Mouse (Mus musculus) retina, postnatal 7 days (tissue): Measurements from ENCODE around the gene Larp6.

ENCODE experiments used
- DNase-seq: peaks from one replicate; pipeline ENCODE4 v3.0.0-alpha.2; 2012; ENCODE audit warnings: low read depth, low spot score

The Larp6 gene

DNA sequence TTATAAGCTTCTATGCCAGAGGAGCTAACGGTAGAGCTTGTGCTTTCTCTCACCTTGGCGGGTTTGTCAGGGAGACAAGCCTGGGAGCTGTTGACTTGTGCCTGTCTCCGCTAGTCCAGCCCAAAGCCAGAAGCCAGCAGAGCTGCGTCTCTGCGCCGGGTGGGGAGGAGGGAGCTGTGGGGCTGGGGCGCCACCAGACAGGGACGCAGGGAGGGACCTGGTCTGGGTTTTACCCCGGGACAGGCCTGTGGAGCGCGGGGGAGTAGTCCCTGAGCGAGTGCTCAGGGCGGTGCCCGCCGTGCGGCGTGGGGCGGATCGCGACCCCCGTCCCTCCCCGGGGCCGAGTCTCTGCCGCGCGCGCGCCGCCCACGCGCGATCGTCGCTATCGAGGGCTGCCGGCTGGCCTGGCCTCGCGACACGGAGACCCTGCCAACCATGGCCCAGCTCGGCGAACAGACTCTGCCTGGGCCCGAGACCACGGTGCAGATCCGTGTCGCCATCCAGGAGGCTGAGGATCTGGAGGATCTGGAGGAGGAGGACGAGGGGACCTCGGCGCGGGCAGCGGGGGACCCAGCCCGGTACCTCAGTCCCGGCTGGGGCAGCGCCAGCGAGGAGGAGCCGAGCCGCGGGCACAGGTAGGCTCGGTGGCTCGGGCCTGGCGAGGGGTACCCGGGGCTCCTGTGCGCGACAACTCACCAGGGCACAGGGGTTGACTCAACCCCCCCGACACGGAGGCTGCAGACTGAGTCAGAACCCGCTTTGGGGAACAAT, at the start of gene Larp6:
TSS of gene Larp6 (plus strand) at position 219 of the 771 bp plus-strand sequence.
- DNase-seq: no peak

DNA sequence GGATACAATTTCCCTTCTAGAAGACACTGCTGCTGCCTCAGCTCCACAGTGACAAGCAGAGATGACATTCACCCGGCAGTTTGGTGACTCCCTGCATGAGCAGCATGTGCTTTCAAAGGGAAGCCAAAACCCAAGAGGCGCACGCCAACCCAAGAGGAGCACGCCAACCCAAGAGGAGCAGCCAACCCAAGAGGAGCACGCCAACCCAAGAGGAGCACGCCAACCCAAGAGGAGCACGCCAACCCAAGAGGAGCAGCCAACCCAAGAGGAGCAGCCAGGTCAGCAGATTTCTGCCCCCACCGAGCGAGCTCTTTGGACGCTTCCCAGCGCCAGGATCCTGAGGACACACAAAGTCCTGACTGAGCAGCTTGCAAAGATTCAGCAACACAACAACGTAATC, 48.4 kb upstream of the Larp6 start:
- DNase-seq: no peak

DNA sequence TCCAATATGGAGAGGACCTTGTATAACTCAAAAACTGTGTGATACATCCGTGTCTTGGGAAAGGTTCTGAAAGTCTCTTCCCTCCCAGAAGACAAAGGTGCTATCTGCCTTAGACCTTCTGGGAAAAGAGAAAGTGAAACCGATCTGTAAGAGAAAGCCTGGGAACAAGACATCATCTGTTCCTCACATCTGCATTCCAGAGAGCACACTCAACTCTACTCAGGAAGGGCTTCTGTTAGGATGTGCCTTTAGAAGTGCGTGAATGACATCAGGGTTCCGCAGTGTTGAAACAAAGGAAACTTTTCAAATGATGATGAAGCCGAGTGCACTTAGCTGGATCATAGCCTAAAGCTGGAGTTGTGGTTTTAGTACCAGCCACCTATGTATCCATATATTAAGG, 47.9 kb upstream of the Larp6 start:
- no peak for DNase-seq

DNA sequence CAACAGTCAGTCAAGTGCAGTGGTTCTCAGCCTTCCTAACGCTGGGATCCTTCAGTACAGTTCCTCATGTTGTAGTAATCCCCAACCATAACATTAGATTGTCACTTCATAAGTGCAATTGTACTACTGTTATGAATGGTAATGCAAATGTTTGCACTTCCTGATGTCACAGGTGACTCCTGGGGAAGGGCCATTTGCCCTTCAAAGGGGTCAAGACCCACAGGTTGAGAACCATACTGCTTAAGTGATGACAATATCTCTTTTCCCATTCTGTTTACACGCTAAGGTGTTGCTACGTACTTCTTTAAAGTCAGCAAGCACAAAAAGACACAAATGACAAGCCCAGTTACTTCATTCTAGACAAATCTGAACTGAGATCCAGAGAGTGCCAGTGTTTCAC, 47.3 kb upstream of the Larp6 start:
- DNase-seq: no peak

DNA sequence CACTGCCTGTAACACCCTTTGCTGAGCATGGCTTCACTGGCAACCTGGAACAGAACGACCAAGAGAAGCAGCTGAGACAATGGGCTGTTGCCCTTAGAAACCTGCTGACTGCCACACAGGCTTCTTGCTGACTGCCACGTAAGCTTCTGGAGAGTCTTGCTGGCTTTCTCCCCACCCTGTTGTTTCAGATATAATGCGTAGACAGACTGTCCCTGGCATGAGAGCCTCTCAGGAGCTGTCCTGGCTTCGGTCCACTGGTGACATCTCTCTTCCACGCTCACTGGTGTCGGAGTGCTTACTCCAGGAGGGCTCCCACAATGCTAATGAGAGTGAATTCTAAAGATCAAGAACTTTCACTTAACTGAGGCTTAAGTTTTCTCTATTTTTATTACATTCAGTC, 43.9 kb upstream of the Larp6 start:
- DNase-seq: no peak

DNA sequence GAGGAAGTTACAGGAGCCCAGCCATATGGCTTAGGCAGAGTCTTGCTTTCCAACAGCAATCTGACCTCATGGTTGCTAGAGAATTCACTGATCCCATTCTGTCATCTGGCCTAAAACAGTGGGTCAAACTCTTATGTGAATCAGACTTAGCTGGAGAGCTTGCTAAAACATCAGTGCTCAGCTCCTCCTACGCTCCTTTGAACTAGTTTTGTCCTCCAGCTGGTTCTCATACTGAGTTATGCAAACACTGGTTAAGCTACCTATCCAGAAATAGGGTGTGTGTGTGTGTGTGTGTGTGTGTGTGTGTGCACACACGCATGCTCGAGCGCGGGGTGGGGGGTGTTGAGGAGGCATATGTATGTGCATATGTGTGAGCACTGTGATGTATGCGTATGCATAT, 40.2 kb upstream of the Larp6 start:
- no peak for DNase-seq

DNA sequence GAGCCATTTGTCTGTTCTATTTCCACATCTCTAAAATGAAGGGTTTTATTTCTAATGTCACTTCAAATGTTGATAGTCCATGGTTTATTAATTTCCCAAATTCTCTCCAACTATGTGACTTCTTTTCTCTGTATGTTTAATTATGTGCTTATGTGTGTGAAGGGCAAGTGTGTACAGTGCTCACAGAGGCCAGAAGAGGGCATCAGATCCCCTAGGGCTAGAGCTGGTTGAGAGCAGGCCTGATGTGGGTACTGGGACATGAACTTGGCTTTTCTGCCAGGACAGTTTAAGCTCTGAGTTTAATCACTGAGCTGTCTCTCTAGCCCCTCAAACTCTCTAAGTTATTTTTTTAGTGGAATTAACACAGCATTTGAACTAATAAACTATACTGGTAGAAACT, 38.0 kb upstream of the Larp6 start:
- no peak for DNase-seq

DNA sequence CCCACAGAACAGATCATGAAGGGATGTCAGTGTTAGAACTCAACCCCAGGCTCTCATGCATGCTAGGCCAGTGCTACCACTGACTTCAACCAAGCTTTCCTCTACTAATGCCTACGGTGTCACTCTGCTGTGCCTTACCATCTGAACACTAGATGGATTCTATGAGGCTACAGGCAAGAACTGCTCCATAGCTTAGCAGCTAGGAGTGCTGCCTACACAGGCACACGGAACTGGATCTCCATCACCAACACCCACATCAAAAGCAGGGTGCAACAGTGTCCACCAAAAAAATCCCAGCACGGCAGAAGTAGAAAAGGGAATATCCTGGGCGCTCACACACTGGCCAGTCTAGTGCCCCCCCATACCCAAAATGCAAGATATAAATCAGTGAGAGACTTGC, 36.4 kb upstream of the Larp6 start:
- no peak for DNase-seq

DNA sequence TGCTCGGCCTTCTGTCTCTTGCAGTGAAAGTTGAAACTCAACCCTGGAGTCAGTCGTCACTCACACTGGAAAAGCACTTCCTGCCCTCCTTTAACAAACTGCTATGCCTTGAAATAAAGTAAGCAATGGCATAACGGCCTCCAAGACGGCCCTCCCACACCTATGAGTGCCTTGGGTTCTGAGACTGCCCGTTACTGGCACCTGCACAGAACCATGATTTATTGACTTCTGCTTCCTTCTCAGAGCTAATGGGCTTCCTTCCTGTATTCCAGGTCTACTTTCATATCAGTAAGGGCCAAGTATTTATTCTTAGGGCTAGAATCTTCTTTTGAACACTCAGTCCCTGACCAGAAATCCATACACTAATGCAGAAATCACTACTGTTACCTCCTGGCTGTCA, 33.9 kb upstream of the Larp6 start:
- no peak for DNase-seq

DNA sequence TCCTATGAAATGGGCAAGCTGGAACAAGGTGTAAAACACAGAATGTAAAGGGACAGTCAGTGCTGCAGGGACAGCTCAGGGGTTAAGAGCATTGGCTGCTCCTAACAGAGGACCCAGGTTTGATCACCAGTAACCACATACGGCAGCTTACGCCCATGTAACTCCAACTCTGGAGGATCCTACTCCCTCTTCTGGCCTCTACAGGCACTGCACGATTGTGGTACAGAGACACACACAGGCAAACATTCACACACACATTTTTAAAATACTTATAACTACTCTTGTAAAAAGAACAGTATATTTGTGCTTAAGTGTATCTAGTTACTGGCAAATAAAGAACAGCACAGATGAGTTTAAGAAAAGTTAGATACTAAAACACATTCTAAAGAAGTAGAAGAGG, 31.8 kb upstream of the Larp6 start:
- DNase-seq: no peak

DNA sequence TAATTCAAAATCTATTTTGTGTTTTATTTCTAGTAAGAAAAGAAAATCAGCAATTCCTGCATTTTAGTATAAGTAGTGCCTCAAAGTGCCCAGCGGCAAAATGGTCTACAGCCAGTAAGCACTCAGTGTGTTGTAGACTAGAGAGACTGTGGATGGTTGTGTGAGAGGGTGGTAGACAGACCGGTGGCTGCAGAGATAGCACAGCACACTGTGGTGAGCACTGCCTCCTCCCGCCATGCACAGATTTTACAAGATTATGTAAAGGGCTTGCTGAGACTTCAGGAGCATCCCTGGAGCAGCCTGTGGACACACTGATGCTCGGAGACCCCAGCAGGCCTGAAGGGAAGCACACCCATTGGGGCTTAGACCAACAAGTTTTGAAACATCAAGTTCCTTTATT, 30.0 kb upstream of the Larp6 start:
- no peak for DNase-seq

DNA sequence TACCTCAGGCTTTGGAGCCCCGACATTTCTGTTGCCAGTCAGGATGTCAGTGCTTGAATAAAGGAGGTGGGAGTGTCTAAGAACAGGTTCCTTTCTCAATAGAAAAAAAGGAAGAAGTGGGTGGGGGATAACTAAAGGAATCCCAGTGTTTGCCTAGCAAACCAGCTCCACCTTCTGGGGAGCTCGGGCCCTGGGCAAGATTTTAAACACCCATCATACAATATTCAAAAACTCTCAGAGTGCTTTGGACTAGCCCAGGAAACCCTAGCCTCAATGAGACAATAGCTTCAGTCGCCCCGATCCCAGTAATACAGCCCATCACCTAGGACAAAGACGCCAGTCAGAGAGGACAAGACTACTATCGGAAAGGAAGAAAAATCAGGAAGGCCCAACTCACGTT, 25.4 kb upstream of the Larp6 start:
- no peak for DNase-seq

DNA sequence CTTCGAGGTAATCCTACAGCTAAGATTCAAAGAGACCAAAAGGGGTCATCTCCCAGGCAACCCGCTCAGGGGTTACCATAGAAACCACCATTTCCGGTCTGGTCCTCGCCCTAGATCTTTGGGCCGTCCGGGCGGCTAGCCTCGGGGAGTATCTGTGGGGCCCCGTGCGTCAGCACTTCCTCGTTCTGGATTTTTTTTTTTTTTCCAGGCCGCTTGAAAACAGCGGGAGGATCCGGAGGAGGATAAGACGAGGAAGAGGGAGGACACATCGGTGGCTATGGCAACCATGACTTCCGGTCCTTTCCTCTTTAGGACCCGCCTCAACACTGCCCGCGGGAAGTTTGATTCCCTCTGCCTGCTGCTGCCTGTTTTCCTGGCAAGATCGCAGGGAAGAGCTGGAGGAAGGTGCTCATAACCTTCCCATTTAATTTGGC, 24.9 kb upstream of the Larp6 start, which contains the start of gene Lrrc49:
TSS of gene Lrrc49 (minus strand) at position 268 of the 434 bp plus-strand sequence.
- DNase-seq: peak; percentile 90

DNA sequence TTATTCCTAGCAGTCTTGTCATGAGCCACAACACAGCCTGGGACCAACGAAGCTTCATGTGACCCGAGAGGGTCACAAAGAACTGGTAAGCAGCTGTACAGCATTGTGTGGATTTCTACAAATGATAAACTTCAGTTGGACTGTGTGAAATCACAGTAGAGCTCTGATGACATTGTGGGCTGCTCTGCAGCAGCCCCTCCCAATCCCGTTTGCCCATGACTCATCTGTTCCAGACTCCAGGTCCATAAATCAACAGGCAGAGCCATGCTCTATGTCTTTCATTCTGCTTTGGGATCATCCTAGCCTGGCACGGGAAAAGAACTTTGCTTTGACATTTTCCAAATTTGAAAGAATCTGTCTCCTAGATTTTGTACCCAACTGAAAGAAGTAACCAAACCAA, 20.2 kb upstream of the Larp6 start:
- no peak for DNase-seq

DNA sequence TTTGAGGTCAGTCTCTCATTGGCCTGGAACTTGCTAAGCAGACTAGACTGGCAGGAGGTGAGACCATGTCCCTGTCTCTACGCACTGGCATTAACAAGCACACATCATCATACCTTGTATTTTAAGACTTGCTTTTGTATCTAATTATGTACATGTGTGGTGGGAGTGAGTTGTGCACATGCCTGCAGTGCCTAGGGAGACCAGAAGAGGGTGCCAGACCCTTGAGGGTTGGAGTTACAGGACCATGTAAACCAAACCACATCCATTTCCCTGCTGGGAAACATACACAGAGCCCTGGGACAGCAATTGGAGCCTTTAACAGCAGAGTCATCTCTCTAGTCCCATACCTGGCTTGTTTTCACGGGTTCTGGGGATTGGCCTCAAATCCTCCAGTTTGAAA, 18.8 kb upstream of the Larp6 start:
- DNase-seq: no peak

DNA sequence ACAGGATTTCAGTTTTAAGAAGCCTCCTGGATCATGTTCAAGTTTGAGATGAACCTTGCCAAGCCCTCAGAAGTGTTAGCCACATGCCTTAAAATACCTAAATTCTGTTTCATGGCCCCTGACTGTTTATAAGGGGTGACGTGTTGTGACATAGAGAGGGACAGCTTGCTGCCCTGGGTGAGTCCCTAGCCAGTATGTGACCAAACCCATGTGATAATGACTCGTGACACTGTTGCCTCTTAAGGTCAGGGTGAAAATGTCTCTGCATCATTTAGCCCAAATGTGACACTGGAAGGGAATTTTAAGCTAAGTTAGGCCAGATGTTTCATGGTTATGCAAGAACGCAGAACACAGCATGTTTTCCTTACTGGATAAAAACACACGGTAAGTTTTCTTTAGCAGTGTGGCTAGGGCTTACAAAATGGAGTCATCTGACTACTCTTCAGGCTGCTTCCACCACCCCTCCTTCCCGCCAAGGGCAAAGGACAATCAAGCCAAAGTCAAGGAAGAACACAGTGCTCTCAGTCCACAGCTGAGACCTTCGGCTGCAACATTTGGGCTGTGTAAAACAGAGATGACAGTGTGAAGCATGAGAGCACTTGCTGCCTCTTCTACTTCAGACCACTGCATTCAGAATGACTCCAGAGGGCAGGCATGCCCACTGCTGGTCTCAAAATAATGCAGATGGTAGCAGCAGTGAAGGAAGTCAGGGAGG, 16.4 kb upstream of the Larp6 start:
- no peak for DNase-seq

DNA sequence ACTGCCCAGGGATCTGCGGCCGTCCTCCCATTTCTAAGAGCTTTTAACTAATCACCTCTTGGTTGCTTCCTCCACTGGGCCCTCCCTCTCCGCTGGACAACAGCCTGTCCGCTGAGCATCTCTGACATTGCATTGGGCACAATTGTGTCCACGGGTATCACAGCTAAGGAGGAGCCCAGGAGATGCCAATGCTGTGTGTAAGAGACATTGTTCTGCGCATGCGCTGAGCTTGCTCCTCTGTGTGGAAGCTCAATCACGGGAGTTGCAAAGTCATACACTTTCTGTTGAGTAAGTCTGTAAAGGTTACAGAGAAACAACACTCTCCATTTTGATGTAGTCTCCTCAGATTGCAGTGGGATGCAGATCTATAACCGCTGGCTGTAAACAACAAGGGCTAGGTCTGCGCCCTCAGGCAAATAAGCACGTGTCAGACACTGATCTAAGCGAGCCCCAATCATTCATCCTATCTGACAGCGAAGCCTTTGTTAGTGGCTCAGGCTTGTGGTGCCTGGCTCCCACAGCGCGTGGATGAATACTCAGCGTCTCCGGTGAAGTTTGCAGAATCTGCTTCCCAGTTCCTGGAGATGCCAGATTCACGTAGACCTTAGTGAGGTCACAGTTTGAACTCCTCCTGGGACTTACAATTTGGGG, 13.1 kb upstream of the Larp6 start:
- DNase-seq: no peak

DNA sequence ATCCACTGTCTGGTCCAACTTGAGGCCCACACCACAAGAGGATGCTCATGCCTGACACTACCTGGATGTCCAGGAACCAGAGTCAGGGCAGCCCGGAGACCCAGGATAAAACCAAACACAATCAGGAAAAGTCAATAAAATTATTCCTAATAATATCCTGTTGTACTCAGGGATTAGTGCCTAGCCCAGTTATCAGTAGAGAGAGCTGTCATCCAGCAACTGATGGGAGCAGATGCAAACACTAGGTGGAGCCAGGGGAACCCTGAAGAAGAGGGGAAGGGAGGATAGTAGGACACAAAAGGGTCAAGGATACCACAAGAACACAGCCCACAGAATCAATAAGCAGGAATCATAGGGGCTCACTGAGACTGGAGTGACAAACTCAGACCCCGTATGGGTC, 5.2 kb upstream of the Larp6 start:
- no peak for DNase-seq

DNA sequence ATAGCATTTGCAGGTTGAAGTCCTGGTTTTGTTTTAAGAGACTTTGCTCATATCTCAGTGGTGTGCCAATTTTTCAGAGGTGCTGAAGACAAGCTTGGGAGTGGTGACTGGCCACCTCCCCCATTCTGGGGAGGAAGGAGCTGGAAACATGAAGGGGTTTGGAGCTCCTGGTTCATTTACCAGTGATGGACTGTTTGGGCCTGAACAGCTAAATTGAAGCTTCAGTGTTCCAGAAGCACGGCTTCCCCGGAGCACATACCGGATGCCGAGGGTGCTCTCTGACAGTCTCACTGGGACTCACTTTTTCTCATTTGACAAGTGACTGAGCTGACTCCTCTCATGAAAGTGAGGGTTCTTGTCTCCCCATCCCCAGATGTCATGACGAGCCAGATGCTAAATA, 4.2 kb upstream of the Larp6 start:
- no peak for DNase-seq

DNA sequence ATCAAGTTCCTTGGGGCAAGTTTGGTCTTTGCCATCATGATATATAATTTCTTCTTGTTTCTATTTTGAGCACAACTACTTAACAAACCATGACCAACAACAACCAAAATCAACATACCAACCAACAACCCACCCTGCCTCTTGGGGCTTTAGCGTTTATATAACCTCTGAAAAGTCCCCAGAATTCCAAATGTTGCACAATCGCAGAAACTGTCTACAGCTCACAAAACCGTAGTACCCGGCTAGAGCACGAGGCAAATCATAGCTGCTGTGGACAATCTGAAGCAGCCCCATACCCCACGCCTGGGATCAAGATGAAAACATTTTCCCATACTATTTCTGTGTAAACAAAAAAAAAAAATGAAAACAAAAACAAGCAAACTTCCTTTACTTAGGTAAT, 3.1 kb upstream of the Larp6 start:
- no peak for DNase-seq

DNA sequence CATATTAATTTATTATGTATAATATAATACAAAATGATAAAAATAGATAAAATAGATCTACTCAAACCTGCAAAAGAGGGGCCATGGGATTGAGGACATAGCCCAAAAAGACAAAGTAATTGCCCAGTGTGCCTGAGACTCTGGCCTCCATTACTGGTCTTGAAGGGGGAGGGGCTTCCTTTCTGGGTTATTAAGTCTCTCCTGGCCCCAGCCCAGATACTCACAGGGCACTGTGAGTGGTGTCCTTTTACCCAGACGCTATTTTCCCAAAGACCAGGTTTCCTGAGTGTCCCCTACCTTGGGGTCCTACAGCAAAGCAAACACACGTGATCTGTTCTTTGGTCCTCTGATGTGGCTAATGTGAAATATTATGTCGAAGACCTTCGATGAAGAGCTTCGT, 778 bp upstream of the Larp6 start:
- no peak for DNase-seq

DNA sequence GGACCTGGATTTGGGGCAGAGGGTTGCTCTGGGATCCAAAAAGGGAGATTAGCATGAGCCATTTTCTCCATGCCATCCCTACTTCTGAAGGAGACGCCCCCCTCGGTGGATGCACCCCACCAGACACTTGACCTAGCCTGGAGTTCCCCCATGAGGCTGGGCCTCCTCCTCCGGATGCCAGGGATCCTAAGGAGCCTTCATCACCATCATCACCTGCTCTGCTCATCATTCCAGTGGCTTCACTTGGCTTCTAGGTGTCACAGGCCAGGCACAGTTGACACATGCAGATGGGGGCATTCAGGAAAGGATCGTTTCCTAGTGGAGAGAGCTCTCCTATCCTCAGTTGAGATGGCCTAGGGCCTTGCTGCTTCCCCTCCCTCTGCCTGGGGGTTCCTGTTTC, 827 bp downstream of the Larp6 start:
- no peak for DNase-seq

DNA sequence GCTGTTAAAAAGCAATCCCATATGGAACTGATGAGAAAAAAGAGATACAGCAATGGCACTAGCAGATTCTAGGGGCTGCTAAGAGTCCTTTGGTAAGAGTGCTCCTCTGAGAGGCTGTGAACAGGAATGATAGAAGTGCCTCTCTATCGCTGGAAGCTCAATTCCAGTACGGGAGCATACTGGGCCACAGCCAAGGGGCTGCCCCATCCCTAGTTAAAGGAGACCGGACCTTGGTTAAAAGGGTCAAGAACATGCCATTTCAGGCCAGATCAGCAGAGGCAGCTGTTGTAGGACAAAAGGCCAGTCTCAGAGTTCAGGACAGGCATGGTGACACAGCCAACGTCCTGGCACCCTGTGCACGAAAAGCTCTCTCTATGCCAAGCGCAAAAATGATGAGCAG, 1.4 kb downstream of the Larp6 start:
- DNase-seq: no peak
